Mouse (Mus musculus): ENCODE measurements around the gene Flnc.

Flnc gene

GRCm38 (mm10) chr6:29432156-29432555, 900 bp upstream of the Flnc start:
- DNase-seq (ENCODE audit: low spot score): no peak

DNA sequence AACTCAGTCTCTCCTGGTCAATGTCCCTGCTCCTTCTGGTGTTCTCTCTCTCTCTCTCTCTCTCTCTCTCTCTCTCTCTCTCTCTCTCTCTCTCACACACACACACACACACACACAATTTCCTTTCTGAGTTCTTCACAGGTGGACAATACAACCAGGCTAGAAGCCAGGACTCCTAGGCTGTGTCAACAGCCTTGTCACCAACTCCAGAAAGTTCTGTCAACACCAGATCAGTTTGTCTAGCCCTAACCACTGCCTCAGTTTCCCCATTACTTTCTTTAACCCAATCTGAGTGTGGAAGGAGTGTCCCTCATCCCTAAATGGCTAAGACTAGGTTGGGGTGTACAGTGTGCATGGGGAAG, 399 bp upstream of the Flnc start:
- DNase-seq (ENCODE audit: low spot score): no peak

DNA sequence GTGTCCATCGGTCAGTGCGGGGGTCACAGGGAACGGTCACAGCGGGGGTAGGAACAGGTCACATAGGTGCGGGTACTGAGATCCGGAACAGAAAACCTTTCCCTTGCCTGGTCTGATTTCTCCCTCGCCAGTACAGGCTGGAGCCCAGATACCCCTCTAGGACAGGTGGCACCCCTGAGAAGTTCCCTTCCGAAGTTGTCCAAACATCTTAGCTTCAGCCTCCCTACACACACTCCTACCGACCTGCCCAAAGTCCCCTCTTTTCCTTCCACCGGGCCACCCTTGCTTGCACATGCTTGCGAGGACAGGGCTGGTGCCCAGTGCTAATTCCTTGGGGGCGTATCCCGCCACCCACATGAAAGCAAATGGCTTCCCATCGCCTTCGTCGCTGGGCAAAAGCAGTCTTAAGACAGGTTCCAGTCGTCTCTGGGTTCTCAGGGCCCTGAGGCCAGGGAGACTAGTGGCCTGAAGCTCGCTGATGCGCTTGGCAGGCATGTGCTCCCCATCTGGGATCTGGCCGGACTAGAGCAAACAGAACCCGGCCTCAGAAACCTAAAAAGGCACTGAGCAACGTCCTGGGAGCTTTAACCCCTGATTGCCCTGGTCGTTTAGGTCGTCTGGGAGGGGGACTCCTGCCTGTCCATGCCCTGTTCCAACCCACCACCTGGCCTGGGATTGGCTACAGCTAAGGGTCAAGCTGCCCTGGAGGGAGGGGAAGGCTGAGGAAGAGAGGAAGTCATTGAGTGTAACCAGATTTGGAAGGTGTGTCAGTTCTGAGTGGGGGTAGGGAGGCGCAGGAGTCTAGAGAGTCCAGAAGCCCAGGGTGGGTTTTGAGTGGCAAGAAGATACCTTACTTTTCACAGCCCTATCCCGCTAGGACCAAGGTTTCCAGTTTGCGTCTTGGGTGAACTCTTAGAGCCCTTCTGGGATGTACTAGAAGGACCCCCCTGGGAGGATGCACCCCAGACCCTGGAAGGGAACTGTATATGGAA, 1.0 kb downstream of the Flnc start:
- peak; percentile 74 for DNase-seq (ENCODE audit: low spot score)

DNA sequence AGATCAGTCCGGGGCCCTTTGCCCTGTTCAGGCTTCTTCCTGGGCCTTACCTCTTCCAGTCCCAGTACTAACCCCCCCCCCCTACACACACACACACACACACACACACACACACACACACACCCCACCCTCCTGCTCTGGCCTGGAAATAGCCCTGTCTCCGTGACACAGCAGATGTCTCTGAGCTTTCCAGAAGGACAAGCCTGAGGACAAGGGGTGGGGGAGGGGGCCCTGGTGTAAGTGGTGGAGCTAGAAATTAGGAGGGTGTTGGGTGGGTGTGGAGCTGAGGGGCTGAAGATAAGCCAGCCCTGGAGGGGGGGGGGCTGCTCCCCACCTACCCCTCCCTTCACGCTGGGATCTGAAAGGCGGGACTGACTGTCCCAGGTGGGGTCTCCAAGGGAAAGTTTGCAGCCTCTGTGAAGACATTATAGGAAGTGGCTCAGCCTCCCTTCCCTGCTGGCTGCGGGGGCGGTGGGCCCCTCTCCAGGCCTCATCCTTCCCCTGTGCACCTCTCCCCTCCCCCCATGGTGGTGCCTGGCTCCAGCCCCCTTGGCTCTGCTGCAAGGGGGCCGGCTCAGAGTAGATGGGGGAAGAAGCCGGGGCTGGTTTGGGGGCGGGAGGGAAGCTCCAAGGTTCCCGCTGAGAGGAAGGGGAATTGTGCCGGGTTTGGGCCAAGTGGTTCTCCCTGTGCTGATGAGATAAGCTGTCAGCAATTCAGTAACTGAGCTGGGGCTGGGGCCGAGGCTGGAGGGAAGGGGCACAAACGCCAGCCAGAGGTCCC, 2.0 kb downstream of the Flnc start:
- peak; percentile 74 for DNase-seq (ENCODE audit: low spot score)

DNA sequence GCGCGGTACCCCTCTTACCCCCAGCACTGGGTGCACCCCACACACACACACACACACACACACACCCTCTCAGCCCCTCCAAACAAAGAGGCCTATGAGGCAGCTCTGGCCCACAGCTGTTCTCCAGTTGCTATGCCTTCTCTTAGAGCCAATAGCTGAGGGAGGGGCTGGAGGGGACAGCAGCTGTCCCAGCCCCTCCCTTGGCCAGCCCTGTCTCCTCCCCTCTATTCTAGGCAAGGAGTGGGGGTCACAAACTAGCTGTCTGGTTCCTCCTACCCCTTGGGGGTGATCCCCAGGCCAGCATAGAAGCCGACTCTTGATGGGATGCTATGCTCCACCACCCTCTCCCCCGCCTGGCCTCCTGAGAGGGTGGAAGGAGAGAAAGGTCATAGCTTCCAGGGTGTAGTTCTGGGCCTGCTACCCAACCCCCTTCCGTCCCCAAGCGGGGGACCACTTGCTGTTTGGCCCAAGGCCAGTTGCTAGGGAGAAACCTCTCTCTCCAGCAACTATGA, 2.9 kb downstream of the Flnc start:
- DNase-seq (ENCODE audit: low spot score): peak; percentile 64

DNA sequence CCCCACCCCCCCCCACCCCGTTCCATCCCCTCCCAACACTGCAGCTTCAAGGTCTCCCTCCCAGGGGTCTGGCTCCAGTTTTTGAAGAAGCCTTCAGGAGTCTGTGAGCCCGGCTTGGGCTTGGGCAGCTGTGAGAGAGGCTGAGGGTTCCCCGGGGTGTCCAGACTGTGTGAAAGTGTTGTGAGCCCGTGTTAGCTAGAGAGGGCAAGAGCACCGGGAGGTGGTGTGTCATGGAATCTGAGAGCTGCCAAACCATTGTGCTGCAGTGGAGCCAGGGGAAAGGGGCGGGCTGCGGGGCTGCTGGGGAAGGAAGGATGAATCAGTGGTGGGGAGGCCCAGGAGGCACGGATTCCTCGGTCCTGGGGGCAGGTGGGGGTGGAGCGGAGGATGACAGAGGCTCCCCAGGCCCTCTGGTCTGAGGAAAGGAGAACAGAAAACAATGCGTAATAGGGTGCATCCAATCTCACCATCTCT, 3.4 kb downstream of the Flnc start:
- peak; percentile 39 for DNase-seq (ENCODE audit: low spot score)

DNA sequence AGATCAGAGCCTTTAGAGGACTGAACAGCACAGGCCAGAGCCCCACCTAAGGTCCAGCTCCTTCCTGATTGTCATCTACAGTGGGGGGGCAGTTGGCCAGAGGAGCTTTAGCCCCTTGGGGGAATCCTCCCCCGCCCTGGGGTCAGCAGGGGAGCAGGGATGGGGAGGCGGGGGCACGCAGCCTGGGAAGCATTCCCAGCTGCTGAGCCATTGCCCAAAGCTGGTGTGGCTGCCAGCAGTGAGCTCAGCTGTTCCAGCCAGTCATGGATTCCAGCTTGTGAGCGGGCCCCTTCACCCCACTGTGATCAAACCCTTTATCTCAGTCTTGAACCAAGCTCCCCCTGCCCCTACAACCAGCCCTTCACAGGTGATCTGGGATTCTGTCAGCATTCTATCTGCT, 6.2 kb downstream of the Flnc start:
- no peak for DNase-seq (ENCODE audit: low spot score)

DNA sequence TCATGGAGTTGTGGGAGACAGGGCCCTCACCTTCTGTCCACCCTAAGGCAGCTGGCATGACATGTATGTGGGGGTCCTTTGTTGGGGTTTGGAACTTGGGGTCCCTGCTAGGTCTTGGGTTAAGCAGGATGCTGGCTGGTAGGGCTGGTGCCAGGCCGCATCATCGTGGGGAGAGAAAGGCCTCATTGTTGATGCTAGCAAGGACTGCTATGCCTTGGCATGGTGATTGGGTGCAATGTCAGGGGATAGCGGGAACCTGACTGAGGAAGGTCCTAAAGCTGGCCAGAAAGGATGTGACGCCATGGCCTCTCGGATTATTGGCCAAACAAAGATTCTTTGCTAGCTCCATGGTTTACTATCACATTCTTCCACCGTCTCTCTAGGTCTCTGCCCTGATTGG, 6.7 kb downstream of the Flnc start:
- DNase-seq (ENCODE audit: low spot score): no peak

GRCm38 (mm10) chr6:29444773-29445172, 11.7 kb downstream of the Flnc start:
- peak; percentile 49 for DNase-seq (ENCODE audit: low spot score)

GRCm38 (mm10) chr6:29445354-29445753, 12.3 kb downstream of the Flnc start:
- no peak for DNase-seq (ENCODE audit: low spot score)

GRCm38 (mm10) chr6:29449858-29450257, 16.8 kb downstream of the Flnc start:
- DNase-seq (ENCODE audit: low spot score): no peak

DNA sequence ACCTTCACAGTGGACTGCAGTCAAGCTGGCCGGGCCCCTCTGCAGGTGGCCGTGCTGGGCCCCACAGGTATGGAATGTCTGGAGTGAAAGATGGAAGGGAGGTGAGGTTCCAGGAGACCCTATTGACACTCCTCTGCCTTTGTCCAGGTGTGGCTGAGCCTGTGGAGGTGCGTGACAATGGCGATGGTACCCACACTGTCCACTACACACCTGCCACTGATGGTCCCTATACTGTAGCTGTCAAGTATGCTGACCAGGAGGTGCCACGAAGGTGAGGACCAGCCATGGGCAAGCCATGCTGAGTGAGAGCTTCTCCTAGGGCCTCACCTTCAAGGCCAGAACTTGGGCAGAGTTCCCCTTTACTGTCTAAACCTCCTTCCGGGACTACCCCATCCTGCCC, 17.6 kb downstream of the Flnc start:
- no peak for DNase-seq (ENCODE audit: low spot score)

GRCm38 (mm10) chr6:29461502-29461901, 28.4 kb downstream of the Flnc start:
- no peak for DNase-seq (ENCODE audit: low spot score)

GRCm38 (mm10) chr6:29463388-29463787, 30.3 kb downstream of the Flnc start:
- DNase-seq (ENCODE audit: low spot score): no peak

DNA sequence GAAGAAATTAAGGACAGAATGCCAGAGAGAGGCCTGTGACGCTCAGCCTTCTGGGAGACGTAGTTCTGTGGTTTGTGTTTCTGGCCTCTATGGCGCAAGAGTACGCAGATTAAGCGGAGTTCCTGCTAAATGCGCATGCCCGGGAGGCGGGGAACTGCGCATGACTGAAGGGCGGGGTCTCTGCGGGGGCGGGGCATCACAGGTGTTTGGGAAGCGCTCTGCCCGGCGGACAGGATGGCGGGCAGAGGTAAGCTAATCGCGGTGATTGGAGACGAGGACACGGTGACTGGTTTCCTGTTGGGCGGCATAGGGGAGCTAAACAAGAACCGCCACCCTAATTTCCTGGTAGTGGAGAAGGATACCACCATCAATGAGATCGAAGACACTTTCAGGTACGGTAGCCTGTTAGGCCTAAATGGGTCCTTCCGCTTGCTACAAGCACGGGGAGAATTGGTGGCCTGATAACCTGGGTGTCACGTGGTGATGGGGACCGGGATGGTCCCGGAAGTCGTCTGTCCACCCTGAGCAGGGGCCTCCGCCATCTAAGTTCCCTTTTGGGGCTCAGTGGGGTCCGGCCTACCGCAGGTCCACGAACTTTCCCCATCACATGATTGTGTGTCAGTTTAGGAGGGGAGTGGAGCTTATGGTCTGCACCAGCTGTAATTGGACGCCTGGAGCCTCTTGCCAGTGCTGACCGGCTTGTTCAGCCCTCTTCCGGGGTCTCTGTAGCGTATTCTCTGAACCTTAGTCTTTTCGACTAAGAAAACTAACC, 34.7 kb downstream of the Flnc start, which contains the start of gene Atp6v1f:
Atp6v1f (plus strand) TSS at position 136 of the 772 bp plus-strand sequence.
- DNase-seq (ENCODE audit: low spot score): peak; percentile 96

GRCm38 (mm10) chr6:29468851-29469250, 35.8 kb downstream of the Flnc start:
- DNase-seq (ENCODE audit: low spot score): no peak

GRCm38 (mm10) chr6:29471137-29471536, 38.1 kb downstream of the Flnc start, which contains the start of gene Atp6v1fnb:
Gene Atp6v1fnb, plus strand, starts transcription at chr6:29471437.
- DNase-seq (ENCODE audit: low spot score): no peak

DNA sequence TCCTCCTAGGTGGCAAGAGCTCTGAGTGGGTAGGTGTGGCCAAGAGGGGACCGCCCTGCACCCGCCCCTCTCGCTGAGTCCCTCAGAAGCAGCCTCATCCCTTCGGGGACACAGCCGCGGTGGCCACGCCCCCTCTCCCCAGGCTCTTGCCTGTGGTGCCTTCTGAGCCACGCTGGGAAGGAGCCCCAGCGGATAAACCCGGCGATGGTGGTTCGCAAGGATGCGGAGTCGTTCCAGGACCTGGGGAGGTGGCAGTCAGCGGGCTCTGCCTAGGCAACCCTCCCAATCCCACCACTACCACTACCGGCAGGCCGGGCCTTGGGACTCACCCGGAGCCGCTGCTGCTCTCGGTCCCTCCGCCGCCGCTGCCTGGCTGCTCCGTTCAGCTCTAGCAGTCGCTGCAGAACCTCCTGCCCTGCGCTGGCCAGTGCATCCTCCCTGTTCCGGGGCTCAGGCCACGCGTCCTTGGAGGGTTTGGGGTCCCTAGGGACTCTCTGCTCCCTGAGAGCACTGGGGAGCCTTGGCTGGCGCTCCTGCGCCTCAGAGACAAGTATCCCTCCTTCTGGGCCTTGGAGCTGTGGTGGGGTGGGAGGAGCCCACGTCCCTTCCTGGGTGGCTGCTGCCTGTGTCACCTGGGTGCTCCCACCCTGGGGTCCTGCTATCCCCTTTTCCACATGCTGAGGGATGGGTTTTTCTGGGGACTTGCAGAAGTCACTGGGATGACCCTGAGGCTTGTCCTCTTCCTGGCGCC, 41.1 kb downstream of the Flnc start:
- peak; percentile 89 for DNase-seq (ENCODE audit: low spot score)

- DNase-seq (ENCODE audit: low spot score): no peak
Measured at GRCm38 (mm10) chr6:29474736-29475135, 41.7 kb downstream of the Flnc start.

DNA sequence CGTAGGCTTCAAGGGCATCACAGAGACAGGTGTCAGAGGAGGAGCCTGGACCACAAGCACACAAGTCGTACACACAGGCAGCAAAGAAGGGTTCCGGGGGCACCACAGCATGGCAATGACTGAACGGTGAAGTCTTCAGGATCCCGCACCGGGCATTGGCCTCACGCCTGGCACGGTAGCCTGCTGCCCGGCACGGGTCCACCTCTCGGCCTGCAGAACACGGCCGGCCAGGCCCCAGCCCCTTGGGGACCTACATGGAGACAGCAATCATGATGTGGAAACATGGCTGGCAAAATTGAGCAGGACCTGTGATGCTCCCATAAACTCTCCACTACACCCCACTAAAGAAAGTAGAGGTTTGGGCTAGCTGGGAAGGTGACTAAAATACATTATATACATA, 49.6 kb downstream of the Flnc start:
- no peak for DNase-seq (ENCODE audit: low spot score)
